Mouse (Mus musculus) hindbrain, postnatal 0 days (tissue): Measurements from ENCODE around the gene Atp10b. TPM values are rescaled to one million over a fixed set of nuclear protein-coding genes. Genes with fewer than 3 reads are reported as not detected.

Experiments
- ATAC-seq: fragments of 200-750 bp; cut with Nextera tagmentation; 2 replicates; pipeline ENCODE4 v1.8.0; 2017; ENCODE audit warnings: mild to moderate bottlenecking, moderate TSS enrichment, moderate library complexity
- DNase-seq: peaks from one replicate; pipeline ENCODE4 v3.0.0-alpha.2; 2015; ENCODE audit warnings: low spot score
- H3K27ac ChIP-seq: fragments of 300-500 bp; sonication (generic); 2 replicates; pipeline ENCODE4 v1.5.1; 2014; ENCODE audit warnings: mild to moderate bottlenecking
- H3K27me3 ChIP-seq: fragments of 300-500 bp; sonication (generic); 2 replicates; pipeline ENCODE4 v1.6.1; 2014; ENCODE audit warnings: low read length, mixed read lengths; ENCODE audit not compliant: insufficient read depth
- H3K36me3 ChIP-seq: fragments of 300-500 bp; sonication (generic); 2 replicates; pipeline ENCODE4 v1.6.1; 2014; ENCODE audit warnings: low read length, mixed read lengths; ENCODE audit not compliant: insufficient read depth
- H3K4me1 ChIP-seq: fragments of 300-500 bp; sonication (generic); 2 replicates; pipeline ENCODE4 v1.6.1; 2014; ENCODE audit warnings: antibody characterized with exemption, low read length, mixed read lengths; ENCODE audit not compliant: insufficient read depth
- H3K4me2 ChIP-seq: fragments of 300-500 bp; sonication (generic); 2 replicates; pipeline ENCODE4 v1.6.1; 2014; ENCODE audit warnings: low read depth, mild to moderate bottlenecking, low read length, moderate library complexity, mixed read lengths
- H3K4me3 ChIP-seq: fragments of 300-500 bp; sonication (generic); 2 replicates; pipeline ENCODE4 v1.5.1; 2014; ENCODE audit warnings: low read length
- H3K9ac ChIP-seq: fragments of 300-500 bp; sonication (generic); replicated peaks from 2 replicates; pipeline ENCODE4 v1.6.1; 2014; ENCODE audit warnings: mild to moderate bottlenecking, low read length, moderate library complexity, mixed read lengths
- H3K9me3 ChIP-seq: fragments of 300-500 bp; sonication (generic); 2 replicates; pipeline ENCODE4 v1.6.1; 2016; ENCODE audit warnings: low read length, mixed read lengths
- CTCF ChIP-seq: IDR thresholded peaks from 2 replicates; pipeline ENCODE4 v1.5.1; 2016; ENCODE audit warnings: antibody characterized with exemption, control low read depth, low read depth
- WGBS: fragments of 180-500 bp; shearing (Covaris S2); extraction: QIAGEN DNeasy Blood & Tissue Kit; methylation state at CpG from one replicate; pipeline ENCODE4 v1.1.7; 2014; 5-methylcytosine and 5-hydroxymethylcytosine counted together
- polyA plus RNA-seq: library from polyadenylated mRNA; unstranded; fragments of >200 nt; fragmentation: Nextera tagmentation; extraction: Ambion mirVana; gene quantifications from 2 replicates; pipeline ENCODE4 v1.2.1, GENCODE M21; 2015
- total RNA-seq: library from RNA; depleted of rRNA; stranded (reverse); fragments of >200 nt; gene quantifications from 2 replicates; pipeline ENCODE4 v1.2.3, GENCODE M21; 2014

Atp10b gene
- total and polyA plus RNA-seq, 2 experiments from 2014 or later: 0.30 to 1.6 TPM

DNA sequence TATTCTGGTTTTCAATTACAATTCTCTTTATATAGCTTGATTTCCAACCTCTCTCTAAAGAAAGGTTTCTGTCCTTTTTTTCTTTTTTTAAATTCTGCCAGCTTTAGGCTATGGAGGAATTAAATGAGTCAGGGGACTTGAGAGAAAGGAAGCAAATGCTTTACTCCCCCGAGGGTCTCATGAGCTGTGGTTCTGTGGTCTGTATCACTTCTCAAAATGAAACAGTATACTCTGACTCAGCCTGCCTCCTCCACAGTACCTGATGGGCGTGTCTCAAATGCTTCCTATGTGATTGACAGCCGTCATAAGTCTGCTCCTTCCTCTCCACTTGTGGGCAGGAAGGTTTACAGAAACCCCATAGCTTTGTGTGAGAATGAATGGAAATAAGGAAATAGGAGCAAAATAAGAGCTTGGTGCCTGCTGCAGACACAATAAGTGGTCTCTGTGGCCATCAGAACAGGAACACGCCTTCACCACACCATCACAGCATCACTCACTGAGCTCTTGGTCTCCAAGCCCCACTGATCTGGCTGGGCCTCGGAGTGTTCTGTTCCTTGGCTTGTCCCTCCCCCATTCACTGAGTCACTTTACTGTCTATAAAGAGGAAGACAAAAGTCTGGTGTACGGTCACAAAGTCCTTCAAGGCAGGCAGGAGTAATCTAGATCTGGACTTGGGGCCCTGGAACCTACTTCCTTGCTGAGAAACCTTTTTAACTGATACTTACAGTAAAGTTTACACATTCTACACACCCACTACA is 24.9 kb downstream of the Atp10b start:
- Histone ChIP-seq H3K36me3 (no peaks in the 10 kb centered on the region), H3K4me2 (no peak overlapping the region), H3K4me1 (no peaks in the 10 kb centered on the region), H3K27ac (no peak overlapping the region), H3K9ac (no peak overlapping the region), H3K27me3 (no peaks in the 10 kb centered on the region), H3K9me3 (no peaks in the 10 kb centered on the region), H3K4me3 (no peak overlapping the region)
- ATAC-seq: no peak
- 78% methylated on average over 6 of the region's 6 CpGs for WGBS
- TF ChIP-seq CTCF: no peak
- DNase-seq: no peak

DNA sequence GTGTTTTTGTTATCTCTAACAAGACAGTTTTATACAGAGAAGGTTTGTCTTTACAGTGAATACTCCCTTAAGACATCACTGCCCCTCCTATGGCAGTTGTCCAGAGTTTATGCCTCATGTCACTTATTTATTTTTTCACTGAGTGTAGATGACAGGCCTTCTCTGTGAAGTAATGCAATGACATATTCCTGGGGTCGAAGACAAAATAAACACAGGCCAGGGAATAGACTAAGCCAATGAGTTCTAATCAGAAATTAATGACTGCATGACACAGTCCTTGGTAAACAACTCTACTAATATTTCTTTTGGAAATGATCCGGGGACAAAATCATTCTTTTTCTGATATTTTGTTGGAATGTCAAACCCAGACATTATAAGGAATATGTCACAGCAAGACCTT is 32.7 kb downstream of the Atp10b start:
- no peak overlapping the region for H3K9ac ChIP-seq
- no peaks in the 10 kb centered on the region for H3K27me3 ChIP-seq
- ATAC-seq: no peak
- no peaks in the 10 kb centered on the region for H3K9me3 ChIP-seq
- 75% methylated on average over 2 of the region's 2 CpGs for WGBS
- no peaks in the 10 kb centered on the region for H3K36me3 ChIP-seq
- H3K4me3 ChIP-seq: no peak overlapping the region
- H3K4me1 ChIP-seq: no peaks in the 10 kb centered on the region
- DNase-seq: no peak
- no peak for TF ChIP-seq CTCF
- H3K4me2 ChIP-seq: no peak overlapping the region
- no peak overlapping the region for H3K27ac ChIP-seq

DNA sequence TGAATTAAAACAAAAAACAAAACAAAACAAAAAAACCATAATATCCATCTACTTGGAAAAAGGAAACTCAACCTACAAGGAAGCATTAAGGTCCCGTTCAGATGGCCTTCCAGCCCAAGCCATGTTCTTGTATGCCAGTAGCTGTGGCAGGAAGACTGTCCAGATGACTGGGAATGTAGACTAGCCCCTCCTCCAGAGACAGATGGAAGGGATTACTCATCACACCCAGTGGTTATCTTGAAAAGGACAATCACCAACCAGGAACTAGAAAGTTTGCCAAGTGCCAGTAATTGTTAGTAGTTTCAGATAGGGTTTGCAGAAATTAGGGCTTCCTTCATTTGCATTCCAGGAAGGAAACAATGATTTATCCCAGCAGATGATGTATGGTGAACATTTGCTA is 33.1 kb downstream of the Atp10b start:
- H3K9me3 ChIP-seq: no peaks in the 10 kb centered on the region
- peak; percentile 28 for DNase-seq
- H3K27ac ChIP-seq: no peak overlapping the region
- H3K4me3 ChIP-seq: no peak overlapping the region
- WGBS: 54% methylated on average over 1 of the region's 1 CpGs
- no peak overlapping the region for H3K4me2 ChIP-seq
- no peak for ATAC-seq
- no peaks in the 10 kb centered on the region for H3K27me3 ChIP-seq
- no peak for TF ChIP-seq CTCF
- no peaks in the 10 kb centered on the region for H3K4me1 ChIP-seq
- no peaks in the 10 kb centered on the region for H3K36me3 ChIP-seq
- no peak overlapping the region for H3K9ac ChIP-seq

DNA sequence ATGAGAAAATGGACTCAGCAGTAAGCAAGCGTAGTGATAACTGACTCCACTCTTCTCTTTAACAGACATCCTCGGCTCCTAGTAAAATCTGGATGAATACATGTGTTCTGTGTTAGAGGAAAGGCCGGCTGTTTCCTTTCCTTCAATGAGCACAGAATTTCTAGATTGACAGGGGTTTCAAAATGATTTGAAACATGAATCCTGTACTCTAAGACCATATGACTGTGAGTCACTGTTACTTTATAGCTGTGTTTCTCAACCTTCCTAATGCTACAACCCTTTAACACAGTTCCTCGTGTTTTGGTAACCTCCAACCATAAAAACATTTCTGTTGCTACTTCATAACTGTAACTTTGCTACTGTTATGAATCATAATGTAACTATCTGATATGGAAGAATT is 33.8 kb downstream of the Atp10b start:
- TF ChIP-seq CTCF: no peak
- Histone ChIP-seq H3K9ac (no peak overlapping the region), H3K27me3 (no peaks in the 10 kb centered on the region), H3K36me3 (no peaks in the 10 kb centered on the region), H3K27ac (no peak overlapping the region), H3K4me3 (no peak overlapping the region), H3K4me2 (no peak overlapping the region), H3K9me3 (no peaks in the 10 kb centered on the region), H3K4me1 (no peaks in the 10 kb centered on the region)
- no peak for ATAC-seq
- WGBS: 85% methylated on average over 4 of the region's 4 CpGs
- no peak for DNase-seq

DNA sequence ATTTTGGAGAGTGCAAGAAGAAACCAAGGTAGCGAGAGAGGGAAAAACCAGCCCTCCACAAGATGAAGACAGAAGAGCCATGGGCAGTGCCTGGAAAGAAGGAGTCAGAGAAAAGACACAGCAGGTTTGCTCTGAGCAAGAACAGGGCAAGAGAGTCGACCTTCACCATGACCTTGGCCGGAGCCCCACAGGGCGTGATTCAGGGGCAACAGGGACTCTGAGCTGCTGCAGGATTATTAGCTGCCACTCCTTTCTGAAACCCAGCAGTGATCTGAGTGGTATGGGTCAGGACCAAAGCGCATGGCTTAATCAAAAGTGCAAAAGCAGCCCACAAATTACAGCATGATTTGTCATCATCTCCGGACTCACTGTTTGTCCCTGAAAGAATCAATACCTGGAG is 36.6 kb downstream of the Atp10b start:
- no peak for ATAC-seq
- H3K9ac ChIP-seq: no peak overlapping the region
- WGBS: 73% methylated on average over 6 of the region's 6 CpGs
- no peak overlapping the region for H3K4me3 ChIP-seq
- H3K36me3 ChIP-seq: no peaks in the 10 kb centered on the region
- TF ChIP-seq CTCF: no peak
- no peaks in the 10 kb centered on the region for H3K4me1 ChIP-seq
- no peaks in the 10 kb centered on the region for H3K27me3 ChIP-seq
- no peaks in the 10 kb centered on the region for H3K9me3 ChIP-seq
- no peak overlapping the region for H3K27ac ChIP-seq
- H3K4me2 ChIP-seq: no peak overlapping the region
- DNase-seq: no peak

DNA sequence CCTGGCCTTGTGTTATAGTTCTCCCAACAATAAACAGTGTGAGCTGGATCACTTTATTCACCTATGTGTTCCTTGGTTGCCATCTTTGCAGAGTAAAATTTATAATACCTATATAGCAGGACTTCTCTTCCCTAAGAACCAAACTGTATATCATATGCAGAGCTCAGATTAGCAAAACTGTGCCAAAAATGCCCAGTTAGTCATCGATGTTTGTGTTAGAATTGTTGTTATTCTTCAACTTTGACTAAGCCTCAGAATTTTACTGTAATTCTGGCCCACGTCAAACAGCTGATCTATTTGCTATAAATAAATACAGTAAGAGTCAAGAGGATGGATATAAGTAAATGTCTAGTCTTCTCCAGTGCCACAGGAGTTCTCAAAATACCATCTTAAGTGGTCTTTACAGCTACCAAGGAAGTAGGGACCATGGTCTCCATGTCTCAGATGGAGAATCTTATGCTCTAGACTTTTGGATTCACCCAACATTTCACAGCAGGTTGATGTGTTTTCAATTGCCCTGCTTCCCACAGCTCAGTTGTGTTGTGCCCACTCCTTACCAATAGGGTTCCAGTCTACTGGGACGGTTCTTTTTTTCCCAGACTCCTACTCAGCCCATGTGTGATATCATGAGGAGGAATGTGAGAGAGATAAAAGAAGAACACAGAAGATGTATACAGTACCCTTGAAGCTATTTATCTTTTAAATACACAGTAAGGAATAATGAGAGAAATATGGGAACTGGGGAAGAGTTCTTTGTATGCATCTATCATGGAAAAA is 40.3 kb downstream of the Atp10b start:
- Histone ChIP-seq H3K27ac (no peak overlapping the region), H3K36me3 (no peaks in the 10 kb centered on the region), H3K9ac (no peak overlapping the region), H3K4me1 (no peaks in the 10 kb centered on the region), H3K4me3 (no peak overlapping the region), H3K4me2 (no peak overlapping the region), H3K27me3 (no peaks in the 10 kb centered on the region), H3K9me3 (no peaks in the 10 kb centered on the region)
- no peak for DNase-seq
- WGBS: 90% methylated on average over 3 of the region's 3 CpGs
- no peak for TF ChIP-seq CTCF
- no peak for ATAC-seq

DNA sequence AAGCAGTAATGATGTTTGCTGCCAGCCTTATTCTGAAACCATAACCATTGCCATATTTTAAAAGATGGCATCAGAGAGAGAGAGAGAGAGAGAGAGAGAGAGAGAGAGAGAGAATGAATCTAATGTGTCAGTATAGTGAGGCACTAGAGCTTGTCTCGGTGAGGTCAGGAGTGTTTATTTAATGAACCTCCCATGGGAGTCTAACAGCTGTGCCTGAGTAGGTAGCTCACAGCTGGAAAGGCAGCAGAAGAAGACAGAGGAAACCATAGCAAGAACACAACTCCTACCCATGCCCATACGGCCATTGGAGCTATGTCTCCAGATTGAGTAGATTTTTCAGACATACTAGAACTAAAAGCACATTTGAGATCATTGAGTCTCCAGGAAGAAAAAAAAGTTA is 49.1 kb downstream of the Atp10b start:
- no peak for TF ChIP-seq CTCF
- no peak overlapping the region for H3K4me2 ChIP-seq
- H3K9ac ChIP-seq: no peak overlapping the region
- 82% methylated on average over 2 of the region's 2 CpGs for WGBS
- H3K4me1 ChIP-seq: no peaks in the 10 kb centered on the region; the same call in 1 of the 2 replicates
- no peak for ATAC-seq
- H3K36me3 ChIP-seq: no peaks in the 10 kb centered on the region
- H3K27me3 ChIP-seq: no peaks in the 10 kb centered on the region
- no peak for DNase-seq
- H3K27ac ChIP-seq: no peak overlapping the region
- no peak overlapping the region for H3K4me3 ChIP-seq
- H3K9me3 ChIP-seq: no peaks in the 10 kb centered on the region
